In genomic region chr13:94296371-94296770, GRCm38 (mm10) we compare ENCODE assay signal across 18 mouse cellular contexts. TPM values are rescaled to one million over a fixed set of nuclear protein-coding genes. Genes with fewer than 3 reads are reported as not detected.
A peak's percentile ranks its signal among the peaks of the same experiment; 100 is the strongest.
DNase-seq lines count a peak whose midpoint lies in the region; ATAC-seq and TF ChIP-seq lines count a peak whose summit lies in the region.
"Had no signal": no experiment of that assay in that cellular context is flagged by ENCODE, and none has a peak within 500 bp of the region (broad histone marks: within the 10 kb centered on the region; RNA-seq: fewer than 3 reads in every experiment).

No protein-coding gene starts in this region.

- no peak overlapping the region for H3K9ac ChIP-seq in heart, embryonic 12.5 days
- H3K9ac ChIP-seq: embryonic facial prominence, embryonic 12.5 days; forebrain, embryonic 15.5 days; hindbrain, embryonic 13.5 days had no signal

- no peak overlapping the region for H3K4me2 ChIP-seq in heart, embryonic 12.5 days
- H3K4me2 ChIP-seq: embryonic facial prominence, embryonic 12.5 days; forebrain, embryonic 15.5 days; hindbrain, embryonic 13.5 days had no signal

- H3K27ac ChIP-seq in bone marrow macrophage, adult 2 months (ENCODE audit: insufficient read depth, low read depth, low read length): peak overlapping the region; percentile 96
- no peak overlapping the region for H3K27ac ChIP-seq in heart, embryonic 12.5 days (ENCODE audit: poor library complexity, severe bottlenecking)
- no peak overlapping the region for H3K27ac ChIP-seq in limb, embryonic 10.5 days
- H3K27ac ChIP-seq: embryonic facial prominence, embryonic 12.5 days; forebrain, embryonic 15.5 days; hindbrain, embryonic 13.5 days; hindbrain, postnatal 0 days had no signal

- intact Hi-C loops in heart, postnatal 25 days (cut with DNase I): no loop called here

- TF ChIP-seq CTCF in bone marrow macrophage, adult 2 months (IDR thresholded peaks at IDR 0.05; ENCODE audit: low read depth, low read length): no peak

- H3K36me3 ChIP-seq in heart, embryonic 12.5 days: no peaks in the 10 kb centered on the region
- no peaks in the 10 kb centered on the region for H3K36me3 ChIP-seq in limb, embryonic 10.5 days
- H3K36me3 ChIP-seq: embryonic facial prominence, embryonic 12.5 days; forebrain, embryonic 15.5 days; hindbrain, embryonic 13.5 days had no signal

- TF ChIP-seq POLR2A in bone marrow macrophage, adult 2 months (IDR thresholded peaks at IDR 0.05; ENCODE audit: borderline replicate concordance, low read depth, low read length): no peak

- H3K27me3 ChIP-seq in heart, embryonic 12.5 days (replicated peaks): no peaks in the 10 kb centered on the region
- H3K27me3 ChIP-seq in limb, embryonic 10.5 days (ENCODE audit: low read depth, poor library complexity, severe bottlenecking): no peaks in the 10 kb centered on the region
- H3K27me3 ChIP-seq: embryonic facial prominence, embryonic 12.5 days; forebrain, embryonic 15.5 days; hindbrain, embryonic 13.5 days had no signal

- DNase-seq in heart, adult 11 months: peak; percentile 87
- no peak for DNase-seq in heart, postnatal 25 days (ENCODE audit: low spot score)
- no peak for DNase-seq in gastrocnemius, adult 18-20 months (ENCODE audit: low spot score)
- DNase-seq in limb, embryonic 10.5 days (ENCODE audit: low spot score): no peak
- DNase-seq: adrenal gland, postnatal 14 days; cerebellum, adult 11-12 months; cerebellum, adult 9-10 months; cerebellum, postnatal 25 days; gastrocnemius, postnatal 14 days had no signal

- peak; percentile 37 for ATAC-seq in megakaryocyte, adult 5-6 weeks (ENCODE audit: poor library complexity, severe bottlenecking)
- no peak for ATAC-seq in heart, embryonic 12.5 days (ENCODE audit: insufficient number of reproducible peaks, low FRiP score)
- ATAC-seq: activated CD4-positive, CD25-positive, alpha-beta regulatory T cell, adult 4 months; forebrain, embryonic 15.5 days; hindbrain, postnatal 0 days; Patski had no signal

- H3K4me3 ChIP-seq in bone marrow macrophage, adult 2 months (ENCODE audit: insufficient read depth, low read length): peak overlapping the region; percentile 37
- no peak overlapping the region for H3K4me3 ChIP-seq in heart, embryonic 12.5 days
- H3K4me3 ChIP-seq in limb, embryonic 10.5 days: no peak overlapping the region
- H3K4me3 ChIP-seq: embryonic facial prominence, embryonic 12.5 days; forebrain, embryonic 15.5 days; hindbrain, embryonic 13.5 days had no signal

- H3K9me3 ChIP-seq in heart, embryonic 12.5 days (replicated peaks): no peaks in the 10 kb centered on the region
- no peaks in the 10 kb centered on the region for H3K9me3 ChIP-seq in limb, embryonic 10.5 days (replicated peaks)
- H3K9me3 ChIP-seq: embryonic facial prominence, embryonic 12.5 days; forebrain, embryonic 15.5 days; hindbrain, embryonic 13.5 days had no signal

- peaks cover 48% of the 10 kb centered on the region for H3K4me1 ChIP-seq in bone marrow macrophage, adult 2 months (ENCODE audit: control insufficient read depth, insufficient read depth, low read length)
- no peaks in the 10 kb centered on the region; the same call in 1 of the 2 replicates for H3K4me1 ChIP-seq in heart, embryonic 12.5 days (replicated peaks)
- H3K4me1 ChIP-seq in limb, embryonic 10.5 days: peaks cover 4% of the 10 kb centered on the region; the same call in 1 of the 2 replicates
- H3K4me1 ChIP-seq: forebrain, embryonic 15.5 days; hindbrain, embryonic 13.5 days had no signal

- 73% methylated on average over 11 of the region's 11 CpGs for WGBS in heart, embryonic 12.5 days
- 85% methylated on average over 11 of the region's 11 CpGs for WGBS in limb, embryonic 10.5 days

RNA-seq across cellular contexts. Expression of gene Scamp1, which starts 10.7 kb away (rescaled TPM):
- 10 to 100 TPM; 27.3 to 34.0 TPM for total RNA-seq in heart, postnatal 25 days (2021)
- polyA plus RNA-seq in bone marrow macrophage, adult 2 months (2012; ENCODE audit: insufficient read depth, insufficient read length, missing spikeins): 25.9 and 28.0 TPM in 2 replicates
- total RNA-seq in megakaryocyte, adult 5-6 weeks (2015): 14.0 and 14.4 TPM in 2 replicates
- 6.8 and 7.3 TPM in 2 replicates for total RNA-seq in megakaryocyte, adult 5-6 weeks (2017)
- total RNA-seq in gastrocnemius, adult 18-20 months (2021): 10 to 100 TPM; 19.6 to 22.6 TPM
- polyA plus RNA-seq in heart, embryonic 12.5 days (2016; fragmentation: Nextera tagmentation; extraction: Ambion mirVana): 26.2 and 29.2 TPM in 2 replicates
- 24.4 and 33.3 TPM in 2 replicates for polyA plus RNA-seq in limb, embryonic 10.5 days (2016; fragmentation: Nextera tagmentation; extraction: Ambion mirVana)
